Mouse (Mus musculus) MEL (cell line): ENCODE data around the gene Rnf5.
A peak's percentile ranks its signal among the peaks of the same experiment; 100 is the strongest.

ENCODE experiments used
- CHD2 ChIP-seq: IDR thresholded peaks from 2 replicates; pipeline ENCODE4 v1.6.1; 2011; ENCODE audit warnings: low read length, improper control_type of control experiment
- CTCF ChIP-seq, 3 experiments: IDR thresholded peaks in 2 of 3; conservative IDR thresholded peaks in 1 of 3; 2 replicates each; pipeline ENCODE4 v1.5.1; 2011 to 2012; ENCODE audit warnings: low read length in 3 of 3, low read depth in 2 of 3, mild to moderate bottlenecking in 2 of 3, improper control_type of control experiment in 1 of 3, inconsistent platforms in 1 of 3, mixed read lengths in 1 of 3, moderate library complexity in 1 of 3; ENCODE audit not compliant: control insufficient read depth in 1 of 3, insufficient read depth in 1 of 3, poor library complexity in 1 of 3, severe bottlenecking in 1 of 3
- EP300 ChIP-seq, 2 experiments: IDR thresholded peaks; 2 replicates each; pipeline ENCODE4 v1.6.1; 2011; ENCODE audit warnings: improper control_type of control experiment in 2 of 2, low read length in 2 of 2, low read depth in 1 of 2, mild to moderate bottlenecking in 1 of 2
- GABPA ChIP-seq: IDR thresholded peaks from 2 replicates; pipeline ENCODE4 v1.6.1; 2012; ENCODE audit warnings: low read depth, mild to moderate bottlenecking, inconsistent platforms, low read length, improper control_type of control experiment, moderate library complexity
- MXI1 ChIP-seq: IDR thresholded peaks from 2 replicates; pipeline ENCODE4 v1.6.1; 2011; ENCODE audit warnings: mild to moderate bottlenecking, low read depth, low read length, improper control_type of control experiment
- POLR2A ChIP-seq, 2 experiments: IDR thresholded peaks; 2 replicates each; pipeline ENCODE4 v1.6.1; 2011 to 2012; ENCODE audit warnings: low read length in 2 of 2, mild to moderate bottlenecking in 2 of 2, control low read depth in 1 of 2, improper control_type of control experiment in 1 of 2, low read depth in 1 of 2, moderate library complexity in 1 of 2; ENCODE audit not compliant: control insufficient read depth in 1 of 2, insufficient read depth in 1 of 2, poor library complexity in 1 of 2
- POLR2AphosphoS2 ChIP-seq: IDR thresholded peaks from 2 replicates; pipeline ENCODE4 v1.6.1; 2011; ENCODE audit warnings: low read length, improper control_type of control experiment
- RCOR1 ChIP-seq: IDR thresholded peaks from 2 replicates; pipeline ENCODE4 v1.6.1; 2012; ENCODE audit warnings: low read depth, mild to moderate bottlenecking, inconsistent platforms, low read length, improper control_type of control experiment
- TBP ChIP-seq: IDR thresholded peaks from 2 replicates; pipeline ENCODE4 v1.8.0; 2011; ENCODE audit warnings: low read depth, low read length, improper control_type of control experiment

- no peak for TF ChIP-seq POLR2AphosphoS2
- peak; percentile 51 to 65 (median 51) for TF ChIP-seq CTCF (IDR thresholded peaks at IDR 0.05 in 2 of 3, conservative IDR thresholded peaks at IDR 0.05 in 1 of 3; ENCODE audit: control insufficient read depth in 1 of 3, insufficient read depth in 1 of 3, low read depth in 2 of 3, low read length in 3 of 3, poor library complexity in 1 of 3, severe bottlenecking in 1 of 3)
- no peak for TF ChIP-seq CHD2
- TF ChIP-seq TBP = no peak
- TF ChIP-seq RCOR1 = no peak
- TF ChIP-seq MXI1 = no peak
- no peak for TF ChIP-seq POLR2A (IDR thresholded peaks at IDR 0.05; ENCODE audit: control insufficient read depth in 1 of 2, insufficient read depth in 1 of 2, low read depth in 1 of 2, low read length in 2 of 2, poor library complexity in 1 of 2)
- no peak for TF ChIP-seq EP300 (IDR thresholded peaks at IDR 0.05; ENCODE audit: low read depth in 1 of 2, low read length in 2 of 2)
- no peak for TF ChIP-seq GABPA
Observed at GRCm38 (mm10) chr17:34571875-34572274, 31.6 kb downstream of the Rnf5 start.
